Mouse (Mus musculus) ovary, postnatal 10 days (tissue): Measurements from ENCODE around the gene Treml4.
"Not testable (repeated sequence)": the region's sequence is repeated elsewhere in the genome, so short reads cannot be mapped to it uniquely, and the experiment has no call there.

Source experiments
- DNase-seq: peaks from one replicate; pipeline ENCODE4 v3.0.0; 2022; ENCODE audit warnings: low spot score

Treml4 gene

GRCm38 (mm10) chr17:48274885-48275284 lies 10.8 kb downstream of the Treml4 start:
- peak; percentile 58 for DNase-seq

- no peak for DNase-seq
These were observed 11.6 kb downstream of the Treml4 start for GRCm38 (mm10) chr17:48275736-48276135.

GRCm38 (mm10) chr17:48278381-48278780 lies 14.3 kb downstream of the Treml4 start:
- DNase-seq, result no peak

GRCm38 (mm10) chr17:48279002-48279401 lies 14.9 kb downstream of the Treml4 start:
- DNase-seq, result no peak

GRCm38 (mm10) chr17:48280943-48281738 lies 17.0 kb downstream of the Treml4 start:
- no peak for DNase-seq

GRCm38 (mm10) chr17:48281739-48282085 lies 17.6 kb downstream of the Treml4 start:
- DNase-seq, result no peak

- DNase-seq, result no peak
These were observed 22.7 kb downstream of the Treml4 start for GRCm38 (mm10) chr17:48286765-48287164.

- DNase-seq, result no peak
These were observed 23.2 kb downstream of the Treml4 start for GRCm38 (mm10) chr17:48287276-48287675.

- no peak for DNase-seq
These were observed 29.6 kb downstream of the Treml4 start for GRCm38 (mm10) chr17:48293500-48294194.

GRCm38 (mm10) chr17:48299203-48299602 lies 35.1 kb downstream of the Treml4 start, which contains the start of gene Treml2:
Gene Treml2 (plus strand): TSS chr17:48299498.
- no peak for DNase-seq

GRCm38 (mm10) chr17:48299756-48300155 lies 35.7 kb downstream of the Treml4 start:
- no peak for DNase-seq

- no peak for DNase-seq
These were observed 36.1 kb downstream of the Treml4 start for GRCm38 (mm10) chr17:48300199-48300598.

- no peak for DNase-seq
These were observed 36.8 kb downstream of the Treml4 start for GRCm38 (mm10) chr17:48300861-48301260.

- no peak for DNase-seq
These were observed 37.7 kb downstream of the Treml4 start for GRCm38 (mm10) chr17:48301792-48302191.

- no peak for DNase-seq
These were observed 48.0 kb downstream of the Treml4 start for GRCm38 (mm10) chr17:48312124-48312523.

- DNase-seq, result not testable (repeated sequence)
These were observed 51.9 kb downstream of the Treml4 start, which contains the start of gene B430306N03Rik for GRCm38 (mm10) chr17:48315905-48316579. Gene B430306N03Rik (plus strand): TSS chr17:48316141.

GRCm38 (mm10) chr17:48318686-48319085 lies 54.6 kb downstream of the Treml4 start:
- DNase-seq, result no peak

GRCm38 (mm10) chr17:48321279-48321678 lies 57.2 kb downstream of the Treml4 start:
- no peak for DNase-seq

GRCm38 (mm10) chr17:48323236-48323635 lies 59.1 kb downstream of the Treml4 start:
- DNase-seq, result no peak

GRCm38 (mm10) chr17:48324258-48324657 lies 60.2 kb downstream of the Treml4 start:
- no peak for DNase-seq
